In the genomic region with DNA sequence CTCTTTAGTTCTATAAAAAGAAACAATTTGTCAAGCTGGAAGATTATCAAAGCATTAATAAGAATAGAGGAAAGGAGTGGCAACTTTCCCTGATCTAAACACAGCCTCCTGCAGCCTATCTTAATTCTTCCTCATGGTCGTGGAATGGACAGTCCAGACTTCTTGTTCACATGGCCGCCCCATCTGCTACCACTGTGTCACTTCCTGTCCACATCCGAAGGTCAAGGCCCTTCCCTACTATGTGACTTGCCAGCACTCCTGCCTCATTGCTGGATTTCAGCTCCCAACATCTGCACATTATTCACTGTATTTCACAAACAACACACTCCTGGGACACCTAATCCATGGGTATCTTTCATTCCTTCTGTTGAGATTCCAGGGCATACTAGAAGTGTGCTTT, we compare ENCODE assay signal across 19 mouse cellular contexts.
"Had no signal": no experiment of that assay in that cellular context is flagged by ENCODE, and none has a peak within 500 bp of the region (broad histone marks: within the 10 kb centered on the region; RNA-seq: fewer than 3 reads in every experiment).

No protein-coding gene starts in this region.

- H3K9ac ChIP-seq: liver, embryonic 12.5 days; liver, embryonic 14.5 days; lung, embryonic 14.5 days; midbrain, embryonic 12.5 days; neural tube, embryonic 13.5 days; neural tube, embryonic 15.5 days had no signal

- H3K4me2 ChIP-seq: liver, embryonic 12.5 days; lung, embryonic 14.5 days; midbrain, embryonic 12.5 days; neural tube, embryonic 13.5 days; neural tube, embryonic 15.5 days had no signal

- H3K9me3 ChIP-seq: liver, embryonic 12.5 days; midbrain, embryonic 12.5 days; neural tube, embryonic 13.5 days; neural tube, embryonic 15.5 days had no signal

- H3K36me3 ChIP-seq: liver, embryonic 12.5 days; midbrain, embryonic 12.5 days; neural tube, embryonic 13.5 days; neural tube, embryonic 15.5 days had no signal

- H3K4me1 ChIP-seq: midbrain, embryonic 12.5 days had no signal

- H3K27ac ChIP-seq: liver, embryonic 12.5 days; liver, embryonic 14.5 days; midbrain, embryonic 12.5 days; neural tube, embryonic 13.5 days; neural tube, embryonic 15.5 days had no signal

- H3K4me3 ChIP-seq: liver, embryonic 12.5 days; midbrain, embryonic 12.5 days; myocyte; neural tube, embryonic 13.5 days; neural tube, embryonic 15.5 days had no signal

- DNase-seq: lung, adult 18-20 months; lung, embryonic 14.5 days; lung, postnatal 14 days; midbrain, embryonic 14.5 days; retina, postnatal 1 day; right cerebral cortex, adult 18-20 months; right cerebral cortex, postnatal 25 days; right cerebral cortex, postnatal 4 days; spleen, adult 18-20 months; thymus, adult 18-20 months; thymus, postnatal 14 days; thymus, postnatal 36 days had no signal

- ATAC-seq: liver, embryonic 12.5 days; midbrain, embryonic 16.5 days had no signal

- H3K27me3 ChIP-seq: liver, embryonic 12.5 days; midbrain, embryonic 12.5 days; neural tube, embryonic 13.5 days; neural tube, embryonic 15.5 days had no signal
